Mouse (Mus musculus) hindlimb bud, embryonic 11.5 days (tissue): ENCODE results near the gene Klc1.
"Not testable (repeated sequence)": the region's sequence is repeated elsewhere in the genome, so short reads cannot be mapped to it uniquely, and the experiment has no call there.

Experiments
- DNase-seq: peaks from one replicate; pipeline ENCODE4 v3.0.0-alpha.2; 2012; ENCODE audit warnings: low read depth, low spot score; ENCODE audit errors: extremely low spot score

Klc1 gene

GRCm38 (mm10) chr12:111758381-111759175 lies at the start of gene Klc1:
Gene Klc1 (plus strand): TSS chr12:111758849.
- no peak for DNase-seq

DNA sequence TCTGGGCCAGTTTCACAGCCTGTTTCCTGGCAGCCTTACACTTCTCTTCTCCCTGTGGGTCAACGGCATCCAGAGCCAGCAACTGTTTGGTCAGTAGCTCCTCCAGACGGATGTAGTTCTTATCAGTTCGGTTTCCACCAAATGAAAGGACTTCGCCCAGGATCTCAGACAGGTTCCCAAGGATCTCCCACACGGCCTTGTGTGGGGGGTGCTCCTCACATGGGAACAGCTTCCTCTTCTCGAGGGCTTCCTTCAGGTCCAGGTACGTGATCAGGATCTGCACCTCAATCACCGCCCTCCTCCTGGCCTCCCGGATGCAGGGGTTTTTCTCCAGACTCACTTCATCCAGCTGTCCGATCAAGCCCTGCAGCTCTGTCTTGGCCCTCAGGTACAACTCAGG lies 48.6 kb upstream of the Klc1 start:
- DNase-seq, result no peak

DNA sequence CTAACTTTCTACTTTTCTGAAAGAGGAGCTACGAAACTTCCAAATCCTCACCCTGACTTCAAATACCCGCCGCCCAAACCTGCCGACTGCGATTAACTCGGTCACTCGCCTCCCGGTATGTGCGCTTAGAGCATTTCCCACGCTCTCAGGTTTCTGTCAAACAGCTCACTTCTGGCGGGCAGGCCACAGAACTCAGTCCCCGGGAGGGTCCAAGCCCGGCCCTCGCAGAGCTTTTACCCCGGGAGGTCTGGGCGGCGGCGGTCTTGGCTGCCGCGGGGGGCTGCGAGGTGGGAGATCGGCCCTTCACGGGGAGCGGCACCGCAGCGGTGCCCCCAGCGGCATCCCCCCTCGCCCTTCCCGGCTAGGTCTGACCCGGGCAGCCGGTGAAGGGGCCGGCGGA lies 46.2 kb upstream of the Klc1 start:
- DNase-seq, result no peak

GRCm38 (mm10) chr12:111713004-111713651 lies 45.5 kb upstream of the Klc1 start, which contains the start of the genes Bag5 and Apopt1:
Gene Bag5 (minus strand): TSS chr12:111713257.
Gene Apopt1 (plus strand): TSS chr12:111713261.
- peak; percentile 44 for DNase-seq

DNA sequence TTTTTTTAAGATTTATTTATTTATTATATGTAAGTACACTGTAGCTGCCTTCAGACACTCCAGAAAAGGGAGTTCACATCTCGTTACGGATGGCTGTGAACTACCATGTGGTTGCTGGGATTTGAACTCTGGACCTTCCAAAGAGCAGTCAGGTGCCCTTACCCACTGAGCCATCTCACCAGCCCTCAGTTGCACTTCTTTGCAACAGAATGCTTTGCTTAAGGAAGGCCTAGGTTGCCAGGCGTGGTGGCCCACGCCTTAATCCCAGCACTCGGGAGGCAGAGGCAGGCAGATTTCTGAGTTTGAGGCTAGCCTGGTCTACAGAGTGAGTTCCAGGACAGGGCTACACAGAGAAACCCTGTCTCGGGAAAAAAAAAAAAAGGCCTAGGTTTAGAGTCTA lies 44.8 kb upstream of the Klc1 start:
- DNase-seq, result not testable (repeated sequence)

- DNase-seq, result no peak
Observed at GRCm38 (mm10) chr12:111716505-111716904, 42.1 kb upstream of the Klc1 start.

- DNase-seq, result no peak
Observed at GRCm38 (mm10) chr12:111718656-111719055, 40.0 kb upstream of the Klc1 start.

DNA sequence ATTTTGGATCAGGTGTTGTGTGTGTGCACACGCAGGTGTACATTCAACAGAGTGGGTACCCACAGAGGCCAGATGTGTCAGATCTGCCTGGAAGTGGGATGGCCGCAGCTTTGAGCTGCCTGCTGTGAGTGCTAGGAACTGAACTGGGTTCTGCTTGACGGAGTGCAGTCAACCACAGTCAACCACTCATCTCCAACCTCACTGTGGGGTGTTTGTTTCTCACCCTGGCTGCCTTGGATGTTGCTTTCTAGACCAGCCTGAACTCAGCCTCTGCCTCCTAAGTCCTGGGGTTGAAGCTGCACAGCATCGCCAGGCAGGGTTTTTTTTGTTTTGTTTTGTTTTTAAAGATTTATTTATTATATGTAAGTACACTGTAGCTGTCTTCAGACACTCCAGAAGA lies 38.4 kb upstream of the Klc1 start:
- DNase-seq, result no peak

- DNase-seq, result no peak
Observed at GRCm38 (mm10) chr12:111722654-111723053, 36.0 kb upstream of the Klc1 start.

DNA sequence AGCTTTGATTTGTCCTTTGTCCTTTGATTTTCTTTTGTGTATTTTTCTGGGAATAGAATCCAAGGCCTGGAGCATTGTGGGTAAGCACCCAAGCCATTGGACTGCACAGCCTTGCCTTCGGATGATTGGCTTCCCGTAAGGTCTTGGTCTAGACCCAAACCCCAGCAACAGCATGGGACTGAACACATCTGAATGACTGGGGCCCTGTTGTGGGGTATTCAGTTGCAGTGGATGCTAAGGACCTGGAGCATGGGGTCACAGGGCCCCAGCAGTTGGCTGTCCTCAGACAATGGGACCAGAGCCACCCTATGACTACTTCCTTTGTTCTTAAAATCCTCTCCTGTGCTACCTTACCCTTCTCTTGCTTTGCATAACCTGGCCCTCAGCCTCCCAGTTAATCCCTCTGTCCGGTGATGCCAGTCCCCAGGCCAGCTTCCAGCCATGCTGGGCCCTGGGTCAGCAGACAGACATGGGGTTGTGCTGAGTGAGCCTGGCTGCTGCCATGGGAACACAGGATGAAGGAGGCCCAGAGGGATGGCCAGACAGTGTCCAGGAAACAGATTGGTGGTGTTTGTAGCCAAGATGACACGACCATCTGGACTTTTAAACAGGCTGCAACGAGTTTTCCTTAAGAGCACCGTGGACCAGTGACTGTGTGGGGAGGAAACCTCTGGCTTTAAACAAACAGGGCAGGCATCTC lies 33.9 kb upstream of the Klc1 start:
- DNase-seq, result no peak

DNA sequence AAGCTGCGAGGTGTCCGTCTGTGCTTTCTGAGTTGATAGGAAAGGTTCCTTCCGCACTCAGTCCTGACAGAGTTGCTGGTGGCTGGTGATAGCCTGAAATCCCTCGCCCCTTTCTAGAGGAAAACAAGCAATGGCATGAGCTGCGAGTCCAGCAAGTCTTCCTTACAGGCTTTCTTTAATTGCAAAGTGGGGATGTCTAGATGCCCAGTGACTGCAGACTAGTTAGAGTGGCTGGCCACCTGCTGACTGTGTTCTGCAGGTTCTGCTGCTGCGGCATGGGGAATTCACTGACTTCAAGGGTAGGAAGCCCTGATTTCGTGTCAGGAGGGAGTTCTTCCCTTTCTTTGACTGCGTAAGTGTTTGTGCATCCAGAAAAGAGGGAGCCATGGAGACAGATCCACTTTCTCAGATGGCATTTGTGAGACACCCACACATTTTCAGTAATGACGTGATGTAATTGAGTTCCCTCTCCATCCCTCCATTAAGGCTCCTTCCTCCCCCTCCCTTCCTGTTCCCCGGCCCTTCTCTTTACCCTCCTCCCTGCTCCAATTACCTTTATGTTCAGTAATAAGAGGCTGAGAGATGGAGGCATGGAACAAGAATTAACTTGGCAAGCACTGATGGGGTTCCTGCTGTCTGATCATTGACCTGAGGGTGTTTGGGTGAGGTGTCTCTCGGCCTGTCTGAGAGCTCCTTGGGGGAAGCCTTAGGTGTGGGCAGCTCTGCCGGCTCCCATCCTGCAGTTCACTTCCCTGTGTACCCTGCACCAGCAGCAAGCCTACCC lies 33.1 kb upstream of the Klc1 start:
- no peak for DNase-seq

DNA sequence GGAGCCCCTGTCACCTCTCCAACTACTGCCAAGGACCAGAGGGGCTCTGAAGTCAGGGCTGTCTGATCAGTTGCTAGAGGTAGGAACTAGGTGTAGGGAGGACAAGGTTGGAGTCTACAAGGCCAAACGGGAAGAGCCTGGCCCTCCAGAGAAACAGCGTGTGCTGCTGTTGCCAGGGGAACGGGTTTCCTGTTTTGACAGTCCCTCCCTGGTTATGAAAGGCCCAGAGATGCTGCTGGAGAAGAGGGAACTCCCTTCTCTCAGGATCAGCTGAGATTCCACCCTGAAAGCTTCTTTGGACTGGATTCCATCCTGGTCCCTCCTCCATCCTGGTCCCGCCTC lies 32.6 kb upstream of the Klc1 start:
- no peak for DNase-seq

GRCm38 (mm10) chr12:111727956-111728355 lies 30.7 kb upstream of the Klc1 start:
- DNase-seq, result no peak

GRCm38 (mm10) chr12:111731822-111732807 lies 26.5 kb upstream of the Klc1 start:
- peak; percentile 53 for DNase-seq

DNA sequence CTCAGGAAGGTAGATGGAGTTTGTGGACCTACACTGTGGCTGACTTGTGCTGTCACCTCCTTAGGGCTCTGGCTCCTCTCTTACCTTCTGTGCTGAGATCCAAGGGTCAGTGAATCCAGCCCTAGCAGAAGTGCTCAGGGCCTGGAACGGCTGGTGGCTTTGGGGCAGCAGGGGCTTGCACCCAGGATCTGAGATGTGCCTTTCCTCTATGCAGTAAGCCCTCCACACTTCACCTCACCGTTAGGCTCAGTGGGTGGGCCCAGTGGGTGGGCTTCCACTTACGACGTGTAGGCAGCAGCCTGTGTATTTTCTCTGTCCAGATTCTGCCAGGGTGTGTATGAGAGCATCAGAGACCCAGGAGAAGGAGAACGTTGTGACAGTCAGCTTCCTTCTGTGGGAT lies 25.7 kb upstream of the Klc1 start:
- no peak for DNase-seq

DNA sequence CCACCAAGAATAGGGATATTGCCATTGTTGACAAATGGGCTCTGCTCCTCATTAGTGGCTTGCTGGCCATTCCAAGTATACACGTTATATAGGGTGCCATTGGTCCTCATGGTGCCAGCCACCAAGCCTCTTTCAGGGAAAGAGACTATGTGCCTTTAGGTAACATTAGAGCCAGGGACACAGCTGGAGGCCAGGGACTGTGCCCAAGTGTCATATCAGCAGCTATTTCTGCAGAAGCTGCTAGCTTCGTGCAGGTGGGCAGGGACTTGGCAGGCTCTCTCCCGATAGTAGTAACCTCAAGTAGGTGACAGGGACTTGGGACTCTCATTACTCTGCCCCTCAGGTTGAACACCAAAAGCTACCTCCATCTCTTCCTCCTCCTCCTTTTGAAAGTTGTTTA lies 23.7 kb upstream of the Klc1 start:
- DNase-seq, result no peak

GRCm38 (mm10) chr12:111736676-111737075 lies 22.0 kb upstream of the Klc1 start:
- DNase-seq, result not testable (repeated sequence)

DNA sequence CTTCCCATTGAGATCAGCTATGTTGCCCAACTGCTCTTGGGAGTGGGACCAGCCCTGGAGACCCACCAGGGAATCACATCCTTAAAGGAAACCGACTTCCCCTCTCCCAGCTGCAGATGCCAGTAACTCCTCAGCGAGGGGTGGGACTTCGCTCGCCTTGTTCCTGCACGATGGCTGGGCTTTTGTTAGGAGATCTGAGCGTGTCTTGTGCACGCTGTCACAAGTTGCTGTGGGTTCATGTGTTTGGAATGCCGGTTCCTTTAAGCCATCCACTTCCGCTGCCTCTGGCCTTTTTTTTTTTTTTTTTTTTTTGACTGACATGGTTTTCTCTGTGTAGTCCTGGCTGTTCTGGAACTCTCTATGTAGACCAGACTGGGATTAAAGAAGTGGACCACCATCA lies 21.3 kb upstream of the Klc1 start:
- DNase-seq, result no peak

- no peak for DNase-seq
Observed at GRCm38 (mm10) chr12:111738754-111739153, 19.9 kb upstream of the Klc1 start.

DNA sequence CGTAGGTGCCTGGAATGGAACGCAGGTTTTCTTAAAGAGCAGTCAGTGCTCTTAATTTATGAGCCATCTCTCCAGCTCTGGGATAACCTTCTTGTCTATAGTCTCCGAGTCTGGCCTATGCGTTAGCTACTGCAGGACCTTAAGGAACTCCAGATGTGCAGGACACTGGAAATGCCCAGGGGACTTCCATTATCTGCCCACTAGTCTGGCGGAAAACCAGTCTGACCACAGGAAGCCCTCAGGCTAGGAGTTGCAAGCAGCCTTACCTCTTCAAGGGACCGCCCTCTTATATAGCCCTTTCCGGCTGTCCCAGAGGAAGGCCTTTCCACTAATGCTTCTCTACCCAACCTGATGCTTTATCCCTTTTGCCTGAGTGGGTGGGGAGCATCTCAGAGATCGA lies 17.3 kb upstream of the Klc1 start:
- no peak for DNase-seq
